Mouse (Mus musculus) olfactory bulb, adult 2 months (tissue): ENCODE data around the gene Tyw1. TPM values are rescaled to one million over a fixed set of nuclear protein-coding genes. Genes with fewer than 3 reads are reported as not detected.

ENCODE experiments used
- H3K27ac ChIP-seq: fragments of 200-500 bp; 2 replicates; pipeline ENCODE4 v1.5.1; 2012; ENCODE audit warnings: low read depth, low read length; ENCODE audit not compliant: insufficient read depth
- H3K4me1 ChIP-seq: fragments of 200-500 bp; 2 replicates; pipeline ENCODE4 v1.6.1; 2012; ENCODE audit warnings: low read length; ENCODE audit not compliant: control insufficient read depth, insufficient read depth
- H3K4me3 ChIP-seq: fragments of 200-500 bp; 2 replicates; pipeline ENCODE4 v1.5.1; 2012; ENCODE audit warnings: mild to moderate bottlenecking, low read depth, low read length, moderate library complexity; ENCODE audit not compliant: insufficient read depth
- CTCF ChIP-seq: fragments of 200-500 bp; IDR thresholded peaks from 2 replicates; pipeline ENCODE4 v1.5.1; 2012; ENCODE audit warnings: low read depth, mild to moderate bottlenecking, low read length, moderate library complexity; ENCODE audit not compliant: insufficient read depth
- POLR2A ChIP-seq: fragments of 200-500 bp; IDR thresholded peaks from 2 replicates; pipeline ENCODE4 v1.6.1; 2012; ENCODE audit warnings: mild to moderate bottlenecking, low read depth, low read length, moderate library complexity; ENCODE audit not compliant: insufficient read depth
- WGBS: fragments of 180-500 bp; shearing (Covaris S2); methylation state at CpG from one replicate; pipeline ENCODE4 v1.1.7; 2018; 5-methylcytosine and 5-hydroxymethylcytosine counted together
- polyA plus RNA-seq: library from polyadenylated mRNA; stranded (reverse); fragments of >200 nt; gene quantifications from 2 replicates; pipeline ENCODE4 v1.2.4, GENCODE M21; 2012; ENCODE audit warnings: low replicate concordance; ENCODE audit not compliant: missing spikeins, insufficient read depth, insufficient read length

Gene Tyw1
- polyA plus RNA-seq, 1 experiment, result not detected

GRCm38 (mm10) chr5:130278011-130278472, 22.6 kb downstream of the Tyw1 start:
- Histone ChIP-seq H3K27ac (no peak overlapping the region), H3K4me3 (no peak overlapping the region), H3K4me1 (no peaks in the 10 kb centered on the region)
- 76% methylated on average over 7 of the region's 7 CpGs for WGBS
- no peak for TF ChIP-seq POLR2A
- no peak for TF ChIP-seq CTCF

GRCm38 (mm10) chr5:130283079-130283732, 27.8 kb downstream of the Tyw1 start:
- WGBS, result 91% methylated on average over 9 of the region's 9 CpGs
- no peak overlapping the region for H3K4me3 ChIP-seq

GRCm38 (mm10) chr5:130288106-130288505, 32.7 kb downstream of the Tyw1 start:
- TF ChIP-seq POLR2A (no peak), CTCF (no peak)
- Histone ChIP-seq H3K4me1 (no peaks in the 10 kb centered on the region), H3K27ac (no peak overlapping the region), H3K4me3 (no peak overlapping the region)
- WGBS, result 89% methylated on average over 7 of the region's 7 CpGs

More at GRCm38 (mm10) chr5:130283079-130283732, 27.8 kb downstream of the Tyw1 start:
- H3K27ac ChIP-seq, result no peak overlapping the region
- TF ChIP-seq POLR2A (no peak), CTCF (no peak)
- H3K4me1 ChIP-seq, result no peaks in the 10 kb centered on the region

- WGBS, result over 99% methylated on average over 6 of the region's 6 CpGs
- TF ChIP-seq POLR2A, result no peak
- TF ChIP-seq CTCF, result no peak
- Histone ChIP-seq H3K4me3 (no peak overlapping the region), H3K27ac (no peak overlapping the region), H3K4me1 (no peaks in the 10 kb centered on the region)
These were observed 34.8 kb downstream of the Tyw1 start for GRCm38 (mm10) chr5:130290242-130290641.

- WGBS, result 92% methylated on average over 12 of the region's 12 CpGs
- H3K27ac ChIP-seq, result no peak overlapping the region
These were observed 35.4 kb downstream of the Tyw1 start for GRCm38 (mm10) chr5:130290775-130291174.

GRCm38 (mm10) chr5:130292976-130293375, 37.6 kb downstream of the Tyw1 start:
- TF ChIP-seq POLR2A (no peak), CTCF (no peak)
- H3K4me3 ChIP-seq, result no peak overlapping the region
- 93% methylated on average over 4 of the region's 4 CpGs for WGBS
- no peaks in the 10 kb centered on the region for H3K4me1 ChIP-seq
- no peak overlapping the region for H3K27ac ChIP-seq

More at GRCm38 (mm10) chr5:130290775-130291174, 35.4 kb downstream of the Tyw1 start:
- Histone ChIP-seq H3K4me3 (no peak overlapping the region), H3K4me1 (no peaks in the 10 kb centered on the region)
- TF ChIP-seq POLR2A, result no peak
- TF ChIP-seq CTCF, result no peak

GRCm38 (mm10) chr5:130293941-130294340, 38.5 kb downstream of the Tyw1 start:
- Histone ChIP-seq H3K4me1 (no peaks in the 10 kb centered on the region), H3K27ac (no peak overlapping the region), H3K4me3 (no peak overlapping the region)
- 77% methylated on average over 5 of the region's 5 CpGs for WGBS
- no peak for TF ChIP-seq CTCF
- no peak for TF ChIP-seq POLR2A

GRCm38 (mm10) chr5:130294598-130294997, 39.2 kb downstream of the Tyw1 start:
- Histone ChIP-seq H3K4me1 (no peaks in the 10 kb centered on the region), H3K27ac (no peak overlapping the region), H3K4me3 (no peak overlapping the region)
- WGBS, result 89% methylated on average over 6 of the region's 6 CpGs
- TF ChIP-seq POLR2A, result no peak
- TF ChIP-seq CTCF, result no peak

GRCm38 (mm10) chr5:130296071-130296470, 40.7 kb downstream of the Tyw1 start:
- 83% methylated on average over 5 of the region's 5 CpGs for WGBS
- no peak overlapping the region for H3K27ac ChIP-seq
- H3K4me3 ChIP-seq, result no peak overlapping the region
- TF ChIP-seq CTCF (no peak), POLR2A (no peak)
- no peaks in the 10 kb centered on the region for H3K4me1 ChIP-seq
